Comparison of ENCODE assay signal across 25 mouse cellular contexts in the genomic region with DNA sequence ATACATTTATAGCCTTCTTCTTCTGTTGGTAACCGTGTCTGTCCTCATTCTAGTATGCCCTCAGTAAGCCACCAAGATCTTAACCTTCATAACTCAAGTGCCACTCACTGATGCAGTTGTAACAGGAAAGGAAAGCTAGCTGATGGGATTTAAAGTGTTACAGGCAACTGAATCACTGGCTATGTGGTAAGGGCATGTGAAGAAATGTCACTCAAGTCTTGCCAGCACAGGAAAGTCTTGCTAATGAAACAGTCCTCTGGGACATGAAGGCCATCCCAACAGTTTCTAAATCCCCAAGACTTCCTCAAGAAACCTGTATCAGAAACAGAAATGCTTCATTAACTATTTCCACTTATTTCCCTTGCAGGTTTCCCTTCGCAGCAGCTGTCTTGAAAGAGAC. TPM values are rescaled to one million over a fixed set of nuclear protein-coding genes. Genes with fewer than 3 reads are reported as not detected.
"Had no signal": no experiment of that assay in that cellular context is flagged by ENCODE, and none has a peak within 500 bp of the region (broad histone marks: within the 10 kb centered on the region; RNA-seq: fewer than 3 reads in every experiment).

No protein-coding gene starts in this region.

- H3K27me3 ChIP-seq: heart, embryonic 13.5 days; heart, embryonic 15.5 days; hindbrain, embryonic 13.5 days; hindbrain, embryonic 15.5 days; kidney, embryonic 15.5 days; limb, embryonic 13.5 days; limb, embryonic 15.5 days; liver, embryonic 13.5 days had no signal

- H3K27ac ChIP-seq: heart, adult 2 months; heart, embryonic 13.5 days; heart, embryonic 15.5 days; hindbrain, embryonic 15.5 days; hindbrain, postnatal 0 days; kidney, embryonic 15.5 days; kidney, postnatal 0 days; limb, embryonic 13.5 days; limb, embryonic 15.5 days; liver, embryonic 13.5 days had no signal

- H3K4me3 ChIP-seq: heart, adult 2 months; heart, embryonic 13.5 days; heart, embryonic 15.5 days; hindbrain, embryonic 13.5 days; hindbrain, embryonic 15.5 days; kidney, embryonic 15.5 days; limb, embryonic 13.5 days; limb, embryonic 15.5 days; liver, embryonic 13.5 days had no signal

- ATAC-seq: hindbrain, postnatal 0 days; intestine, embryonic 16.5 days had no signal

- DNase-seq: gastrocnemius, postnatal 14 days; gastrocnemius, postnatal 36 days; heart, adult 11 months; heart, adult 2 months; heart, postnatal 14 days; heart, postnatal 36 days; kidney, adult 11 months; kidney, adult 2 months; kidney, adult 9 months; kidney, postnatal 14 days; kidney, postnatal 36 days; layer of hippocampus, postnatal 36 days; left cerebral cortex, postnatal 4 days; liver, embryonic 13.5 days had no signal

- H3K4me1 ChIP-seq: heart, embryonic 13.5 days; heart, embryonic 15.5 days; kidney, embryonic 15.5 days; limb, embryonic 13.5 days; limb, embryonic 15.5 days; liver, embryonic 13.5 days had no signal

- H3K36me3 ChIP-seq: heart, embryonic 13.5 days; heart, embryonic 15.5 days; hindbrain, embryonic 15.5 days; kidney, embryonic 15.5 days; limb, embryonic 13.5 days; limb, embryonic 15.5 days; liver, embryonic 13.5 days had no signal

RNA-seq across cellular contexts. Expression of a gene that starts 13.7 kb away (rescaled TPM):
- total RNA-seq: heart, postnatal 14 days; hematopoietic stem cell, adult 5-6 weeks had no signal
